Mouse (Mus musculus): Measurements from ENCODE around the gene Hmgcl. TPM values are rescaled to one million over a fixed set of nuclear protein-coding genes. Genes with fewer than 3 reads are reported as not detected.

The Hmgcl gene
- polyA plus RNA-seq (2016; fragmentation: Nextera tagmentation; extraction: Ambion mirVana): 55.6 and 60.2 TPM in 2 replicates

DNA sequence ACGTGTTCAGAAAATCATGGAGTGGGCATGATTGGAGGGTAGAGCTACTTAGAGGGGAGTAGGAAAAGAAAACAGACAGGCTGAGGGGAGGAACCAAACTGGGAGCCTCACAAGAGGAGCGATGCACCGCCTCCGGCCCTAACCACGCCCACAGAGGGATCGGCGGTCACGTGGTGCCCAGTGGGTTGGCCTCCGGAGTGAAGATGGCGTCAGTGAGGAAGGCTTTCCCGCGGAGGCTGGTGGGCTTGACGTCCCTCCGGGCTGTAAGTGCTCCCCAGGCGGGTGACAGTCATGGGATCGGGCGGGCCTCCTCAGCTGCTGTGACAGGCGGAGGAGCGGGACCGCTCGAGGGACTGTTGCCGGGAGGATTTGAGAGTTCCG, at the start of gene Hmgcl:
Gene Hmgcl, plus strand, starts transcription at position 171 of the 381 bp plus-strand sequence.
- WGBS: under 1% methylated on average over 23 of the region's 23 CpGs
- Histone ChIP-seq H3K9me3 (replicated peaks) (no peaks in the 10 kb centered on the region), H3K9ac (peak within 1 kb of the TSS; percentile 75), H3K4me2 (replicated peaks) (peak within 1 kb of the TSS; percentile 73), H3K4me1 (peaks cover 9% of the 10 kb centered on the region), H3K27me3 (no peaks in the 10 kb centered on the region), H3K27ac (peak within 1 kb of the TSS; percentile 64), H3K36me3 (peaks cover 10% of the 10 kb centered on the region), H3K4me3 (peak within 1 kb of the TSS; percentile 77)
- ATAC-seq (ENCODE audit: low FRiP score): peak; percentile 88

DNA sequence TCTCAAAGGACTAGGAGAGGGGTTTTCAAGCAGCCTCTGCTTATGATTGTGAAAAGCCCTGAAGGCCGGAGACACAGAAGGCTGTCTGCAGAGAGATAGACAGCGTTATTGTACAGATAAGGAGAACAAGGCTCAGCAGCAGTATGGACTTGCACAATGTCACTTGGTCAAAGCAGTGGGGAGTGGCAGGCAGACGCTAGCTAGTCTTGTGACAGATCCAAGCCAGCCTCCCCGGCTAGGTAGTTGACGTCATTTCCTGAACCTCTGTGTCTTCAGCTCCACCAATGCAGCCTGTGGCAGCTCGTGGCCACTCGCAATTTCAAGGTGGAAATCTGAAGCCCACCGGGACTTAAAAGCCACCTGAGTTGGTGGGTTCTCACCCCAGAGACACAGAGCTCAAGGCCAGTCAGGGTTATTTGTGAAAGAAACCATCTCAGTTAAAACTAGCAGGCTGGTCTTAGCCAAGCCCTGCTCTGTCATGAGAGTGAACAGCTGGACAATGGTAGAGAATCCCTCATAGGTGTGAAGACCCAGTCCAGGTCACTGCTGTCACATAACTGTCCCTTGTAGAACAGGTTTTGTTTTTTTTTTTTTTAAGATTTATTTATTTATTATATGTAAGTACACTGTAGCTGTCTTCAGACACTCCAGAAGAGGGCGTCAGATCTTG, 47.7 kb upstream of the Hmgcl start:
- Histone ChIP-seq H3K4me3 (no peak overlapping the region), H3K4me1 (no peaks in the 10 kb centered on the region), H3K36me3 (no peaks in the 10 kb centered on the region), H3K27ac (no peak overlapping the region), H3K9ac (no peak overlapping the region), H3K9me3 (replicated peaks) (no peaks in the 10 kb centered on the region), H3K27me3 (no peaks in the 10 kb centered on the region), H3K4me2 (replicated peaks) (no peak overlapping the region)
- ATAC-seq (ENCODE audit: low FRiP score): no peak
- 83% methylated on average over 9 of the region's 9 CpGs for WGBS

DNA sequence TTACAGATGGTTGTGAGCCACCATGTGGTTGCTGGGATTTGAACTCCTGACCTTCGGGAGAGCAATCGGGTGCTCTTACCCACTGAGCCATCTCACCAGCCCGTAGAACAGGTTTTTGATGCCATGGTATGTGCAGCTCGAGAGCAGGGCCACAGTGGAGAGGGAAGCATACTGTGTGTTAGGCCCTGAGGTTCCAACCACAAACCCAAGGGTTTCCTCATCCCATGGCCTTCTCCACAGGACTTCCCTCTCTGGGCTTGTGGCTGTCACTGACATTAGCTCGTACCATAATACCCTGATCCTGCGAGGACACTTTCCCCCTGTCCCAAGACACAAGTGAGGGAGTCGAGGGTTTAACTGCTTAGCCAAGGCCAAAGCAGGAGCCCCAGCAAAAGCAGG, 47.2 kb upstream of the Hmgcl start:
- Histone ChIP-seq H3K27me3 (no peaks in the 10 kb centered on the region), H3K9ac (no peak overlapping the region), H3K9me3 (replicated peaks) (no peaks in the 10 kb centered on the region), H3K4me2 (replicated peaks) (no peak overlapping the region), H3K27ac (no peak overlapping the region), H3K4me3 (no peak overlapping the region), H3K36me3 (no peaks in the 10 kb centered on the region), H3K4me1 (no peaks in the 10 kb centered on the region)
- ATAC-seq (ENCODE audit: low FRiP score): no peak
- WGBS: 87% methylated on average over 7 of the region's 7 CpGs

DNA sequence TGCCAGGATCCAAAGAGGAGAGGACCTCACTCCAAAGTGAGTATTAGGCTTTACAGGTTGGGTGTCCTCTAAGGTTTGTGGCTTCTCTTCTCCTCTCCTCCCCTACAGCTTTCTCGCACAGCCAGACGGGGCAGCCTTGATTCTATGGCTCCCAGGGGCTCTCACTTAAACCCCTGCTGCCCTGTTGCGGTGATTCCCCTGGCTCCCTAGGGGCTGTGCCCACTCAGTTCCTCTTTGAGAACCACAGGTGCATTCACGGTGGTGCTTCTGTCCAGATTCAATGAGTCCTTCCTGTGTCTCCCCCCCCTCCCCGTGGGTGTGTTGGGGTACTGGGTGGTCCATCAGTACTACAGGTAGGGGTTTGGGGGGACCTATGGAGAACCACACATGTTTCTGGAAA, 46.2 kb upstream of the Hmgcl start:
- no peak overlapping the region for H3K9ac ChIP-seq
- no peaks in the 10 kb centered on the region for H3K9me3 ChIP-seq (replicated peaks)
- no peak for ATAC-seq (ENCODE audit: low FRiP score)
- H3K27me3 ChIP-seq: no peaks in the 10 kb centered on the region
- H3K4me1 ChIP-seq: no peaks in the 10 kb centered on the region
- no peak overlapping the region for H3K27ac ChIP-seq
- 69% methylated on average over 5 of the region's 5 CpGs for WGBS
- H3K4me3 ChIP-seq: no peak overlapping the region
- no peaks in the 10 kb centered on the region for H3K36me3 ChIP-seq
- H3K4me2 ChIP-seq (replicated peaks): no peak overlapping the region

DNA sequence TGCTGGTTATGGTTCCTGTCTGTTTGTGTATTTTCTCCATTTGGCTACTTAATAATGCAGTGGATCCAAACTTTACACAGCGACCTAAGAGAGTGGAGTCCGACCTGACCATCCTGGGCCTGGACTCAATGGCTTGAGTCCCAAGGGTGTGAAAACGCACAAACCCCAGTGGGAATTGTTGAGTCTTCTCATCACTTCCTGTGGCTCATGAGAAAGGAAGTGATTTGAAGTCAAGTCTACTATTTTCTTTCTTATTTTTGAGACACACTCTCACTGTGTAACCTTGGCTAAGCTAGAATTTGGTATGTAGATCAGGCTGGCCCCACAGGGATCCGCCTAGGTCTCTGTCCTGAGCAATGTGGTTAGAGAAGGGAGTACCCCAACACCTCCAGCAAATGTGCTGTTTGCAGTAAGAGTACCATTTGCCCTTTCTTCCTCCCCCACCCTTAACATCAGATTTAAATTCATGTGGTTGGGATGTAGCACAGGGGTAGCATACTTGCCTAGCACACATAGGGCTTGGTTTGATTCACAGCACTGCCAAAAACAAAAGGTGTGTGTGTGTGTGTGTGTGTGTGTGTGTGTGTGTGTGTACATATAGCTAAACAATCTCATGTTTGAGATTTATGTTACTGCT, 43.5 kb upstream of the Hmgcl start:
- Histone ChIP-seq H3K27me3 (no peaks in the 10 kb centered on the region), H3K9ac (no peak overlapping the region), H3K4me3 (no peak overlapping the region), H3K9me3 (replicated peaks) (no peaks in the 10 kb centered on the region), H3K36me3 (no peaks in the 10 kb centered on the region), H3K27ac (no peak overlapping the region), H3K4me2 (replicated peaks) (no peak overlapping the region), H3K4me1 (no peaks in the 10 kb centered on the region)
- WGBS: 90% methylated on average over 4 of the region's 4 CpGs
- ATAC-seq (ENCODE audit: low FRiP score): no peak

DNA sequence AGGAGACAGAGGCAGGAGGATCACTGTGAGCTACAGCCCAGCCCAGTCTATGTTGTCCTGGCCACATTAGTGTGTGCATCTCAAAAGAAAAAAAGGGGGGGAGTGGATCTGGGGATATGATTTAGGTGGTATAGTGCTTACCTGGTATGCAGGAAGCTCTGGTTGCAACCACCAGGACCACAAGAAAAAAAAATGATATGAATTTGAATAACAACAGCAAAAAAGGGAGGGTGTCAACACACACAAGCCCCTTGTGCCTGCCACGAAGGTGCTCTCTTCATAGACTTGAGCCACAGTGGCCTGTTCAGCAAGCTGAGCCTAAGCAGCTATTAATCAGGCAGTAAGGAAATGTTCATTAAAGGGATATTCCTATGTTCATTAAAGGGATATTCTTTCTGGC, 41.4 kb upstream of the Hmgcl start:
- WGBS: 64% methylated on average over 1 of the region's 1 CpGs
- Histone ChIP-seq H3K9ac (no peak overlapping the region), H3K4me3 (no peak overlapping the region), H3K9me3 (replicated peaks) (no peaks in the 10 kb centered on the region), H3K27me3 (no peaks in the 10 kb centered on the region), H3K4me1 (no peaks in the 10 kb centered on the region), H3K4me2 (replicated peaks) (no peak overlapping the region), H3K27ac (no peak overlapping the region), H3K36me3 (no peaks in the 10 kb centered on the region)
- ATAC-seq (ENCODE audit: low FRiP score): no peak

DNA sequence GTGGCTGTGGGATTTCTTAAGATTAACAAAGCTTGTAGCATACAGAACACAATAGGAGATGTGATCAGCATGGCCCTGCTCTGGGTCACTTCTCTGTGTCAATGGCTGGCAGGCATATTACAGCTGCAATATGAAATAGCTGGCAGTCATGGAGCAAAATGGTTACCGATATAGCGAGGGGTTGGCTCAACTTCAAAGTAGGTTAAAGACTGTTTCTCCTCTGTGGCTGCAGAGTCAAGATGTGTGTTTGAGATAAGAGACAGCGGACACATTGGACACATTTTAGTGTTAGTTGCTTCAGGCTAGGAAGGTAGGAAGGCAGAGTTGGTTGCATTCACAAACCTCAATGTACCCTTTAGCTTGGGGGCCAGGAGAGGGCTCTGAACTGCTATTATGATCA, 39.6 kb upstream of the Hmgcl start:
- Histone ChIP-seq H3K27ac (no peak overlapping the region), H3K9ac (no peak overlapping the region), H3K27me3 (no peaks in the 10 kb centered on the region), H3K4me1 (no peaks in the 10 kb centered on the region), H3K36me3 (no peaks in the 10 kb centered on the region), H3K9me3 (replicated peaks) (no peaks in the 10 kb centered on the region), H3K4me3 (no peak overlapping the region), H3K4me2 (replicated peaks) (no peak overlapping the region)
- 82% methylated on average over 3 of the region's 3 CpGs for WGBS
- ATAC-seq (ENCODE audit: low FRiP score): no peak

DNA sequence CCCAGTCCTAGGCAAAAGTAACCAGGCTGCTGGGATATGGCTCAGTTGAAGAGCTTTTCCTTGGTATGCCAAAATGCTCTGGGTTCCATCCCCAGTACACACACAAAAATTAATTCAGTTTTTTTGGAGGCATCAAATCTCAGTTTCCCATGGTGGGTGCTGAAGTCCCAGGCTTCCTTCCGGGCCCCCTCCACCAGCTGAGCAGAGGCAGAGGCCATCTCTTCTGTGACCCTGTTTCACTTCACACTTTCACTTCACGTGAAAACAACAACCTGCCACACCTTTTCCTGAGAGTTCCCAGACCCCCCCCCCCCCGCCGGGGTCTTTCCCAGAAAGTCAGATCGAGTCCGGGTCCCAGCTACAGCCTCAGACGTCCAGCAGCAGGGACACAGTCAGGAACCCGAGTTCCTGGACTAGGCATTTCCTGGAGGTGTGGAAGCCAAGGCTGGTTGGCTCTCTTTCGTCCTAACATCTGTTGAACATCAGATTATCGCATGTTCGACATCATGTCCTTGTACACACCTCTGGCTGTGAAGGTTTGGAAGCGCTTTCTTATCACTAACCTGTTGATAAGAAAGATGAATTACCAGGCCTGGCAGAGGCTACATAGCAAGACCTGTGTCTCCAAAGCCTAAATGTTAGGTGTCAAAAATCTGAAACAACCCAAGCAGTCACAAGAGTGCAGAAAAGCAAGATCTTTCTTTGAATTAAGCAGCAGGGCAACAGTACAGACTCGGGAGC, 36.8 kb upstream of the Hmgcl start:
- no peaks in the 10 kb centered on the region for H3K36me3 ChIP-seq
- no peak for ATAC-seq (ENCODE audit: low FRiP score)
- no peak overlapping the region for H3K9ac ChIP-seq
- no peak overlapping the region for H3K27ac ChIP-seq
- H3K9me3 ChIP-seq (replicated peaks): no peaks in the 10 kb centered on the region
- peaks cover 11% of the 10 kb centered on the region for H3K4me1 ChIP-seq
- no peaks in the 10 kb centered on the region for H3K27me3 ChIP-seq
- 71% methylated on average over 13 of the region's 13 CpGs for WGBS
- no peak overlapping the region for H3K4me2 ChIP-seq (replicated peaks)
- no peak overlapping the region for H3K4me3 ChIP-seq

DNA sequence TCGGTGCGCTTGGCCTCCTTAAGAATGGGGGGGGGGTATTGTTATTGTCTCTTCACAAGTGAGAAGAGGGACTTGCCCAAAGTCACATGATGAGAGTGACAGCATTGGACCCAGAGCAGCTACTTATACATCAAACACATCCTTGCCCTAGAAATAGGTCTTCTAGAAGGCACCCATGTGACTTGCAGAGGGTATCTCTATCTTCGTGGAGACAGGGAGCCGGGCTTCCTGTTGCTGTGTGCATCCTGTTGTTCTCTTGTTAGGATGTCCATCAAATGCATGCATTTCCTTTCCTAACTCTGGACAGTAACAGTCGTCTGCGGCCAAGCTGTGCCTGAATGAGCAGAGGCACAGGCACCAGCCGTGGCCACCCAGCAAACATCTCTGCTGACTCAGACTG, 34.7 kb upstream of the Hmgcl start:
- Histone ChIP-seq H3K4me1 (peaks cover 11% of the 10 kb centered on the region), H3K27ac (no peak overlapping the region), H3K4me2 (replicated peaks) (no peak overlapping the region), H3K9me3 (replicated peaks) (no peaks in the 10 kb centered on the region), H3K4me3 (no peak overlapping the region), H3K36me3 (no peaks in the 10 kb centered on the region), H3K9ac (no peak overlapping the region), H3K27me3 (no peaks in the 10 kb centered on the region)
- no peak for ATAC-seq (ENCODE audit: low FRiP score)
- 78% methylated on average over 7 of the region's 7 CpGs for WGBS

DNA sequence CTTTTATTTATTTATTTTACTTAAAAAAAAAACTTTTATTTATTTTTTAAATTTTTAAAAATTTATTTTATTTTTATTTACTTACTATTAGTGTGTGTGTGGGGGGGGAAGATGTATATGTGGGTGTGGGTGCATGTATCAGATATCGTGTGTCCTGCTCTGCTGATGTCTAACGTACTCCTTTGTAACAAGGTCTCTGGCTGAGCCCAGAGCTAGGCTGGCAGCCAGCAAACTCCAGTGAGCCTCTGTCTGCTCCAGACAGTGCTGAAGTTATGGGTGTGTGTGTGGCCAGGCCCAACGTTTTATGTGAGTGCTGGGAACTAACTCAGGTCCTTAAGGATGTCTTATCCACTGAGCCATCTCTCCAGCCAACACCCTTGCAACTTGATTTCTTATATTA, 34.1 kb upstream of the Hmgcl start:
- Histone ChIP-seq H3K9ac (no peak overlapping the region), H3K4me1 (peaks cover 11% of the 10 kb centered on the region), H3K27me3 (no peaks in the 10 kb centered on the region), H3K36me3 (no peaks in the 10 kb centered on the region), H3K9me3 (replicated peaks) (no peaks in the 10 kb centered on the region), H3K4me2 (replicated peaks) (no peak overlapping the region), H3K27ac (peak overlapping the region; percentile 52; the same call in 1 of the 2 replicates), H3K4me3 (no peak overlapping the region)
- 63% methylated on average over 3 of the region's 3 CpGs for WGBS
- ATAC-seq (ENCODE audit: low FRiP score): no peak

DNA sequence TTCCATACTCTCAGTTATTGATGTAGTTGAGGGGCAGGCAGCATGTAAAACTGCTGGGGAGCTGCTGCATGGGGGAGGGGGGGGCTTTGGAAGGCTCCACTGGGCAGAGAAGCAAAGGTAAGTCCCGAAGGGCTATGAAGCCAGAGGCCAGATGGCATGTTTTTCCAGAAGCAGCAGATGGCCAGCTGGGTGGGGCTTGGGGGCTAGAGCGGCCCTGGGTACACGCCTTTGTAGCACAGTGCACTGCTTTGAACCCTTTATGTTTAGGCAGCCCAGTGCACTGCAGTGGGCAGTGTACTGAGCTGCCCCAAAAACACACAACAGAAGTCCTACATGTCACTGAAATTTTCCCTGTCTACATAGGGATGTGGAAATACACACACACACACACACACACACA, 33.4 kb upstream of the Hmgcl start:
- H3K4me2 ChIP-seq (replicated peaks): no peak overlapping the region

DNA sequence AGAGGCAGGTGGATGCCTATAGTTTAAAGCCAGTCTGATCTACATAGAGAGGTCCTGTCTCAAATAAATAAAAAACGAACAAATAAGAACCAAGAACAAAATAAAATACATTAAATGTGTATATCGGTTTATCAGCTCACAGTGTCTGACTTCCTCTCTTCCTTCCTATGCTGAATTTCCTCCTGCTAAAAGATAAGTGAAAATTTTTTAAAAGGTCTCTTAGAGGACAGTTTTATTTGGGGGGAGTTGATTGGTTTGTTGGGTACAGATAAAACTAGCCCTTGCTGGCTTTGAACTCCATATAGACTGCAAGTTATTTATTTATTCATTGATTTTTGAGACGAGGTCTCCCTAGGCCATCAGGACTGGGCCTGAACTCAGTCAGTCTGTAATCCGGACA, 32.8 kb upstream of the Hmgcl start:
- Histone ChIP-seq H3K4me3 (no peak overlapping the region), H3K36me3 (no peaks in the 10 kb centered on the region), H3K4me2 (replicated peaks) (no peak overlapping the region), H3K4me1 (peaks cover 11% of the 10 kb centered on the region), H3K27me3 (no peaks in the 10 kb centered on the region), H3K27ac (peak overlapping the region; percentile 50; the same call in 1 of the 2 replicates), H3K9me3 (replicated peaks) (no peaks in the 10 kb centered on the region), H3K9ac (no peak overlapping the region)
- WGBS: 78% methylated on average over 4 of the region's 4 CpGs
- ATAC-seq (ENCODE audit: low FRiP score): no peak

More for the DNA sequence above, 33.4 kb upstream of the Hmgcl start:
- Histone ChIP-seq H3K27ac (peak overlapping the region; percentile 50), H3K9me3 (replicated peaks) (no peaks in the 10 kb centered on the region), H3K27me3 (no peaks in the 10 kb centered on the region), H3K9ac (no peak overlapping the region), H3K36me3 (no peaks in the 10 kb centered on the region), H3K4me1 (peaks cover 11% of the 10 kb centered on the region), H3K4me3 (no peak overlapping the region)
- 27% methylated on average over 3 of the region's 3 CpGs for WGBS
- ATAC-seq (ENCODE audit: low FRiP score): peak; percentile 87
